Mouse (Mus musculus) midbrain, postnatal 0 days (tissue): ENCODE data around the gene Wdr82. TPM values are rescaled to one million over a fixed set of nuclear protein-coding genes. Genes with fewer than 3 reads are reported as not detected.
A peak's percentile ranks its signal among the peaks of the same experiment; 100 is the strongest.

ENCODE experiments used
- ATAC-seq: fragments of 200-750 bp; cut with Nextera tagmentation; 2 replicates; pipeline ENCODE4 v1.8.0; 2017; ENCODE audit warnings: moderate number of reproducible peaks, mild to moderate bottlenecking, moderate TSS enrichment, moderate library complexity; ENCODE audit not compliant: low FRiP score
- DNase-seq: peaks from one replicate; pipeline ENCODE4 v3.0.0-alpha.2; 2015; ENCODE audit warnings: low spot score
- H3K27ac ChIP-seq: fragments of 300-500 bp; sonication (generic); 2 replicates; pipeline ENCODE4 v1.5.1; 2014; ENCODE audit warnings: low read depth, mild to moderate bottlenecking, low read length, mixed read lengths
- H3K27me3 ChIP-seq: fragments of 300-500 bp; sonication (generic); 2 replicates; pipeline ENCODE4 v1.6.1; 2014; ENCODE audit warnings: low read length, control low read depth, mixed read lengths; ENCODE audit not compliant: insufficient read depth
- H3K36me3 ChIP-seq: fragments of 300-500 bp; sonication (generic); 2 replicates; pipeline ENCODE4 v1.6.1; 2014; ENCODE audit warnings: low read length, control low read depth, mixed read lengths; ENCODE audit not compliant: insufficient read depth
- H3K4me1 ChIP-seq: fragments of 300-500 bp; sonication (generic); 2 replicates; pipeline ENCODE4 v1.6.1; 2014; ENCODE audit warnings: mild to moderate bottlenecking, control low read depth, antibody characterized with exemption, low read length, mixed read lengths; ENCODE audit not compliant: insufficient read depth
- H3K4me2 ChIP-seq: fragments of 300-500 bp; sonication (generic); 2 replicates; pipeline ENCODE4 v1.6.1; 2014; ENCODE audit warnings: low read depth, mild to moderate bottlenecking, low read length, mixed read lengths; ENCODE audit not compliant: poor library complexity, severe bottlenecking
- H3K4me3 ChIP-seq: fragments of 300-500 bp; sonication (generic); 2 replicates; pipeline ENCODE4 v1.5.1; 2014; ENCODE audit warnings: low read depth, mild to moderate bottlenecking, low read length, moderate library complexity
- H3K9ac ChIP-seq: fragments of 300-500 bp; sonication (generic); replicated peaks from 2 replicates; pipeline ENCODE4 v1.6.1; 2014; ENCODE audit warnings: mild to moderate bottlenecking, low read length, moderate library complexity, mixed read lengths; ENCODE audit not compliant: poor library complexity, severe bottlenecking
- H3K9me3 ChIP-seq: fragments of 300-500 bp; sonication (generic); 2 replicates; pipeline ENCODE4 v1.6.1; 2016; ENCODE audit warnings: low read length, control low read depth
- CTCF ChIP-seq: IDR thresholded peaks from 2 replicates; pipeline ENCODE4 v1.5.1; 2016; ENCODE audit warnings: antibody characterized with exemption, mild to moderate bottlenecking
- WGBS: fragments of 180-500 bp; shearing (Covaris S2); extraction: QIAGEN DNeasy Blood & Tissue Kit; methylation state at CpG from one replicate; pipeline ENCODE4 v1.1.7; 2014; 5-methylcytosine and 5-hydroxymethylcytosine counted together
- polyA plus RNA-seq: library from polyadenylated mRNA; unstranded; fragments of >200 nt; fragmentation: Nextera tagmentation; extraction: Ambion mirVana; gene quantifications from 2 replicates; pipeline ENCODE4 v1.2.1, GENCODE M21; 2015
- total RNA-seq: library from RNA; depleted of rRNA; stranded (reverse); fragments of >200 nt; gene quantifications from 2 replicates; pipeline ENCODE4 v1.2.3, GENCODE M21; 2014

The Wdr82 gene
- total and polyA plus RNA-seq, 2 experiments from 2014 or later, result 31.7 to 245 TPM

GRCm38 (mm10) chr9:106148541-106149398 is 22.0 kb upstream of the Wdr82 start:
- H3K4me3 ChIP-seq, result peak overlapping the region; percentile 76
- peak overlapping the region; percentile 97 for H3K27ac ChIP-seq
- H3K9ac ChIP-seq, result peak overlapping the region; percentile 93
- H3K9me3 ChIP-seq, result no peaks in the 10 kb centered on the region
- peak; percentile 51 for TF ChIP-seq CTCF
- ATAC-seq, result peak; percentile 84
- H3K27me3 ChIP-seq, result no peaks in the 10 kb centered on the region
- H3K36me3 ChIP-seq, result peaks cover 7% of the 10 kb centered on the region
- H3K4me1 ChIP-seq, result peaks cover 17% of the 10 kb centered on the region
- H3K4me2 ChIP-seq, result peak overlapping the region; percentile 83
- DNase-seq, result peak; percentile 65
- WGBS, result under 1% methylated on average over 36 of the region's 36 CpGs

- ATAC-seq (no peak), DNase-seq (peak; percentile 17)
- Histone ChIP-seq H3K9ac (peak overlapping the region; percentile 93), H3K4me3 (peak overlapping the region; percentile 76), H3K27me3 (no peaks in the 10 kb centered on the region), H3K4me1 (peaks cover 17% of the 10 kb centered on the region), H3K4me2 (peak overlapping the region; percentile 83), H3K9me3 (no peaks in the 10 kb centered on the region), H3K36me3 (peaks cover 8% of the 10 kb centered on the region), H3K27ac (peak overlapping the region; percentile 97)
- TF ChIP-seq CTCF, result no peak
- WGBS, result 4% methylated on average over 10 of the region's 10 CpGs
These were observed 21.4 kb upstream of the Wdr82 start for GRCm38 (mm10) chr9:106149399-106149754.

GRCm38 (mm10) chr9:106154106-106154505 is 16.6 kb upstream of the Wdr82 start:
- peaks cover 8% of the 10 kb centered on the region for H3K36me3 ChIP-seq
- no peaks in the 10 kb centered on the region for H3K9me3 ChIP-seq
- no peak overlapping the region for H3K9ac ChIP-seq
- H3K4me2 ChIP-seq, result no peak overlapping the region
- no peak for DNase-seq
- H3K27me3 ChIP-seq, result no peaks in the 10 kb centered on the region
- no peak for TF ChIP-seq CTCF
- H3K4me3 ChIP-seq, result no peak overlapping the region
- no peak overlapping the region for H3K27ac ChIP-seq
- peaks cover 9% of the 10 kb centered on the region for H3K4me1 ChIP-seq
- no peak for ATAC-seq
- 74% methylated on average over 9 of the region's 9 CpGs for WGBS

- Histone ChIP-seq H3K9ac (no peak overlapping the region), H3K4me3 (no peak overlapping the region)
- TF ChIP-seq CTCF, result peak; percentile 84
These were observed 14.3 kb upstream of the Wdr82 start for GRCm38 (mm10) chr9:106156419-106156818.

GRCm38 (mm10) chr9:106156921-106157622 is 13.7 kb upstream of the Wdr82 start:
- Histone ChIP-seq H3K4me3 (no peak overlapping the region), H3K4me1 (no peaks in the 10 kb centered on the region; the same call in 1 of the 2 replicates), H3K9me3 (no peaks in the 10 kb centered on the region), H3K9ac (no peak overlapping the region), H3K36me3 (peaks cover 8% of the 10 kb centered on the region), H3K27ac (no peak overlapping the region), H3K4me2 (no peak overlapping the region), H3K27me3 (no peaks in the 10 kb centered on the region)
- ATAC-seq (no peak), DNase-seq (no peak)
- WGBS, result 79% methylated on average over 21 of the region's 21 CpGs
- TF ChIP-seq CTCF, result peak; percentile 40

More at GRCm38 (mm10) chr9:106156419-106156818, 14.3 kb upstream of the Wdr82 start:
- WGBS, result 36% methylated on average over 5 of the region's 5 CpGs
- Histone ChIP-seq H3K4me2 (no peak overlapping the region), H3K9me3 (no peaks in the 10 kb centered on the region), H3K36me3 (peaks cover 8% of the 10 kb centered on the region), H3K27ac (no peak overlapping the region), H3K27me3 (no peaks in the 10 kb centered on the region), H3K4me1 (no peaks in the 10 kb centered on the region; the same call in 1 of the 2 replicates)
- peak; percentile 35; the same call in 1 of the 2 replicates for ATAC-seq
- DNase-seq, result peak; percentile 89

- H3K9ac ChIP-seq, result no peak overlapping the region
- no peaks in the 10 kb centered on the region for H3K9me3 ChIP-seq
- no peak for TF ChIP-seq CTCF
- ATAC-seq (no peak), DNase-seq (no peak)
- WGBS, result 83% methylated on average over 10 of the region's 10 CpGs
- H3K4me1 ChIP-seq, result no peaks in the 10 kb centered on the region; the same call in 1 of the 2 replicates
- H3K4me3 ChIP-seq, result no peak overlapping the region
- no peak overlapping the region for H3K27ac ChIP-seq
- no peak overlapping the region for H3K4me2 ChIP-seq
- peaks cover 5% of the 10 kb centered on the region for H3K36me3 ChIP-seq
- no peaks in the 10 kb centered on the region for H3K27me3 ChIP-seq
These were observed 13.2 kb upstream of the Wdr82 start for GRCm38 (mm10) chr9:106157623-106157925.
